Mouse (Mus musculus) hematopoietic stem cell, adult 5-6 weeks (primary cell): ENCODE measurements at regions not wholly inside any gene's neighbourhood (a gene's known extent, or its start where the extent isn't known, plus 50 kb on each side); places are given as distances from the start of the nearest gene placed in this dataset.
A peak's percentile ranks its signal among the peaks of the same experiment; 100 is the strongest.

Experiments
- ATAC-seq, 2 experiments: fragments of 125-278 bp in 1 of 2; replicated peaks in 1 of 2; 2 replicates each; pipeline ENCODE4 v1.8.0; 2016 to 2017; ENCODE audit warnings: inconsistent platforms in 2 of 2, mild to moderate bottlenecking in 2 of 2, moderate number of reproducible peaks in 2 of 2, low read depth in 1 of 2, moderate TSS enrichment in 1 of 2; ENCODE audit not compliant: low FRiP score in 2 of 2, poor library complexity in 2 of 2, severe bottlenecking in 2 of 2, insufficient read depth in 1 of 2, low TSS enrichment in 1 of 2

GRCm38 (mm10) chr13:111929908-111930307, 121.1 kb upstream of the Map3k1 start:
- ATAC-seq: peak; percentile 59 to 77; a peak in 3 of 4 replicates

- no peak for ATAC-seq
Measured at GRCm38 (mm10) chr13:111932464-111932863, 123.7 kb upstream of the Map3k1 start.

GRCm38 (mm10) chr13:111933526-111934240, 124.9 kb upstream of the Map3k1 start:
- ATAC-seq: no peak

GRCm38 (mm10) chr13:111935721-111936080, 126.9 kb upstream of the Map3k1 start:
- ATAC-seq: 0 out of 4 replicates have a peak, but pooled peaks of 1 of the 2 experiments have one; percentile 2

- peak; percentile 93 for ATAC-seq
Measured at GRCm38 (mm10) chr13:111936081-111936857, 127.5 kb upstream of the Map3k1 start.

GRCm38 (mm10) chr13:111936983-111937382, 128.2 kb upstream of the Map3k1 start:
- ATAC-seq: no peak

- ATAC-seq: no peak
Measured at GRCm38 (mm10) chr13:111938896-111939422, 130.2 kb upstream of the Map3k1 start.

- no peak for ATAC-seq
Measured at GRCm38 (mm10) chr13:111939534-111940115, 130.8 kb upstream of the Map3k1 start.

- ATAC-seq: no peak
Measured at GRCm38 (mm10) chr13:111940275-111940674, 131.5 kb upstream of the Map3k1 start.

GRCm38 (mm10) chr13:111940796-111941513, 132.2 kb upstream of the Map3k1 start:
- no peak; a peak in 1 of 4 replicates for ATAC-seq

GRCm38 (mm10) chr13:111941946-111942345, 133.2 kb upstream of the Map3k1 start:
- ATAC-seq: no peak

GRCm38 (mm10) chr13:111943392-111944088, 134.7 kb upstream of the Map3k1 start:
- no peak for ATAC-seq

- peak in 1 of 2 experiments; percentile 20; a peak in 2 of 4 replicates for ATAC-seq
Measured at GRCm38 (mm10) chr13:111944089-111944406, 135.3 kb upstream of the Map3k1 start.

GRCm38 (mm10) chr13:111946271-111946670, 137.5 kb upstream of the Map3k1 start:
- ATAC-seq: no peak

- ATAC-seq: no peak
Measured at GRCm38 (mm10) chr13:111946811-111947210, 138.0 kb upstream of the Map3k1 start.

GRCm38 (mm10) chr13:111948395-111948794, 139.6 kb upstream of the Map3k1 start:
- ATAC-seq: no peak

GRCm38 (mm10) chr13:111950042-111950441, 141.2 kb upstream of the Map3k1 start:
- ATAC-seq: no peak
